Mouse (Mus musculus) Patski (cell line): ENCODE measurements around the gene Ano10. TPM values are rescaled to one million over a fixed set of nuclear protein-coding genes. Genes with fewer than 3 reads are reported as not detected.

Source experiments
- ATAC-seq: fragments of 100-300 bp; one replicate; pipeline ENCODE4 v1.8.0; 2021
- CTCF ChIA-PET: fragments of 350-600 bp; sonication (Branson Sonifier 250); formaldehyde crosslinking; loops from one replicate; lab custom pipeline; 2022; ENCODE audit warnings: inconsistent platforms; lab: Charles Lee
- POLR2A ChIA-PET: fragments of 350-600 bp; sonication (Branson Sonifier 250); formaldehyde crosslinking; loops from one replicate; lab custom pipeline; 2022; ENCODE audit warnings: antibody characterized with exemption, inconsistent platforms; lab: Charles Lee
- DNase-seq: peaks from one replicate; pipeline ENCODE4 v3.0.0-alpha.2; 2011; ENCODE audit warnings: low read depth, low spot score
- H3K27me3 ChIP-seq: fragments of 371-371 bp; one replicate; pipeline ENCODE4 v1.5.1; 2021
- CTCF ChIP-seq: fragments of 100-300 bp; IDR thresholded peaks from one replicate; pipeline ENCODE4 v1.5.1; 2021
- in situ Hi-C: fragments of 300-500 bp; cut with MboI; formaldehyde crosslinking; loops from 3 replicates; pipeline ENCODE4 v1.11.1; 2018; ENCODE audit warnings: low pct_unique_long_range_greater_than_20kb, mixed read lengths
- polyA plus RNA-seq: library from polyadenylated mRNA; unstranded; gene quantifications from one replicate; pipeline ENCODE4 v1.2.3, GENCODE M21; 2021

The Ano10 gene
- polyA plus RNA-seq, 1 experiment from 2014 or later: 62.6 TPM

GRCm38 (mm10) chr9:122135885-122136170, 158.4 kb downstream of the Ano10 start:
- no peak for TF ChIP-seq CTCF
- no peak for DNase-seq
- no peaks in the 10 kb centered on the region for H3K27me3 ChIP-seq
- ATAC-seq: no peak
- in situ Hi-C loops: no loop called here
- POLR2A ChIA-PET: interaction anchor here (1.2 kb wide), 1 partner anchor 18 kb away, joined by 3 read pairs; the partner anchor contains the start of gene Snrk
- CTCF ChIA-PET: interaction anchor here (1.0 kb wide), 1 partner anchor 39 kb away, joined by 3 read pairs; no protein-coding TSS in a partner anchor

DNA sequence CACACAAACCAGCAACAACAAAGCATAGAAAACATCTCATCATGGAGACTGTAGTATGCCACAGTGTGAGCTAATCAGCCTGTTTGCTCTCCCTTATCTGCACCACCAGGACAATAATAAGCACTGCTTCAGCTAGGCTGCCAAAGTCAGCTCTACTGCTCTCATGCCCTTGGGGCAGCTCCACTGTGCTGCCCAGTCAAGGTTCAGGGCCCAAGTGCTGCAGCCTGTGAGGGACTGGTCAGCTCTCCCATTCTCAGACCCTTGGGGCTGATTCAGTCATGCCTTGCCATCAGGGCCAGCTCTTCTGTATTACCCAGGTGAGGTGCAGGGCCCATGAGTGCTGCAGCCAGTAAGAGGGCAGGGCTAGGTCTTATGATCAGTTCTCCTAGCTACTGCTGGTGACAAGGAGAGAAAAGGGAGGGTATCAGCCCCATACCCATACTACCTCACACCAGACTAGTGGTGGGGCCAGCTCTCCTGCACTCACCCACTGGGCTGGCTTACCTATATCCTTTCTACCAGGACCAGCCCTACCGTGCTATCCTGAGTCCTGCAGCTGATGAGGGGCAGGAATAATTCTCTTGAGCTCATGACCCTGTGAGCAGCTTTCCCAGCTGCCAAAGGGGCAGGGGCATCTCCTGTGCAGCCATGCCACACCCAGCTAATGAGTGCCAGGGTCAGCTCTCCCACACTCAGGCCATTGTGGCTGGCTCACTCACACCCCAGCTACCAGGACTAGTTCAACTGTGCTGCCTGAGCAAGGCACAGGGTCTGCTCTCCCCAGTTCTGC, 158.9 kb downstream of the Ano10 start:
- CTCF ChIA-PET: interaction anchor here (0.7 to 1.1 kb wide), 3 partner anchors 10 to 39 kb away, joined by 3 read pairs; no protein-coding TSS in a partner anchor
- no peak for DNase-seq
- ATAC-seq: no peak
- in situ Hi-C loops: no loop called here
- POLR2A ChIA-PET: interaction anchor here (1.2 kb wide), 1 partner anchor 18 kb away, joined by 3 read pairs; the partner anchor contains the start of gene Snrk
- TF ChIP-seq CTCF: no peak
- H3K27me3 ChIP-seq: no peaks in the 10 kb centered on the region

GRCm38 (mm10) chr9:122132145-122132544, 162.1 kb downstream of the Ano10 start:
- no peak for TF ChIP-seq CTCF
- no peak for ATAC-seq
- no peaks in the 10 kb centered on the region for H3K27me3 ChIP-seq
- ChIA-PET POLR2A (no interaction called here), CTCF (no interaction called here)
- in situ Hi-C loops: no loop called here
- DNase-seq: no peak

DNA sequence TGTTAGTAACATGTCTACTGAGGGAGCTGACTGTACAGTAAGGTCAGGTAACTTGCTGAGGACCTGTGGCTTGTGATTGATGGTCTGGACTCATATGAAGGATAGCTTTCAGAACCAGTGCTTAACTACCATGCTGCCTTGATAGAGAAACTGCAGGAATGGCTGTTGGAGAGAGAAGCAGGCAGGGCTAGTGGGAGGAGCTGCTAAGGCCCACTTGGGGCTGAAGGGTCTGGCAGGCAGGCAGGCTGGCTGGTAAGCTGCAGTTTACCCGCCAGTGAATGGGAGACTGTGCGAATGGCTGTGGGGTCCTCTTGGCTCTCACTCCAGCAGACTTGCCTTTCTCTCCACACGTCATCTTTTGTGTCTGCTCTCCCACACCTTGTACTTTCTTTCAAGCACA, 163.6 kb downstream of the Ano10 start:
- CTCF ChIA-PET: interaction anchor here (1.0 to 2.5 kb wide), 2 partner anchors 9 to 55 kb away, joined by 3 to 7 read pairs; no protein-coding TSS in a partner anchor
- no peak for TF ChIP-seq CTCF
- in situ Hi-C loops: no loop called here
- DNase-seq: no peak
- no peak for ATAC-seq
- H3K27me3 ChIP-seq: no peaks in the 10 kb centered on the region
- POLR2A ChIA-PET: interaction anchor here (0.8 kb wide), 1 partner anchor 11 kb away, joined by 3 read pairs; no protein-coding TSS in a partner anchor

DNA sequence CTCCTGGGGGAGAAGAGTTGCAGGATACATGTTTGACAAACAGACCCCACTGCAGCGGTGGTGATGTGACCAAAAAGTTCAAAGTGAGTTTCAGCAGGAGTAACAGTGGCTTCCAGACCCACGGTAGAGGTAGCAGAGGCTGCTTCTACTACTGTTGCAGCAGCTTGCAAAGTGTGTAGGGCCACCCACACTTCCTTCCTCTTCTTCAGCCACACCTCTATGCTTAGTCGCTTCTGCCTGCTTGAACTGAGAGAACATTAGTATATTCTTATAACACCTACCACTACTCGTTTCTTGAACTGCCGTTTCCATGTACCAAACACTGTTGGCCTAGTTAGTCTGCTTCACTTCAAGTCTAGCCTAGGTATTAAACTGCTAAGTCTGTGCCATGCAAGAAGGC, 165.5 kb downstream of the Ano10 start:
- no peak for ATAC-seq
- ChIA-PET CTCF (interaction anchor here (1.0 kb wide), 1 partner anchor 9 kb away, joined by 3 read pairs; no protein-coding TSS in a partner anchor), POLR2A (no interaction called here)
- TF ChIP-seq CTCF: no peak
- H3K27me3 ChIP-seq: no peaks in the 10 kb centered on the region
- DNase-seq: no peak
- in situ Hi-C loops: no loop called here

- ChIA-PET CTCF (no interaction called here), POLR2A (no interaction called here)
- ATAC-seq (no peak), DNase-seq (no peak)
- in situ Hi-C loops: no loop called here
- no peaks in the 10 kb centered on the region for H3K27me3 ChIP-seq
- TF ChIP-seq CTCF: no peak
Observed at GRCm38 (mm10) chr9:122127271-122127785, 166.9 kb downstream of the Ano10 start.

GRCm38 (mm10) chr9:122126790-122127189, 167.4 kb downstream of the Ano10 start:
- in situ Hi-C loops: no loop called here
- ChIA-PET CTCF (interaction anchor here (1.2 kb wide), 1 partner anchor 17 kb away, joined by 3 read pairs; no protein-coding TSS in a partner anchor), POLR2A (no interaction called here)
- H3K27me3 ChIP-seq: no peaks in the 10 kb centered on the region
- TF ChIP-seq CTCF: no peak
- no peak for DNase-seq
- ATAC-seq: no peak

Other genes starting within 250 kb of the Ano10 start
- 28.1 TPM for gene Snrk, start 177.2 kb downstream of the Ano10 start, polyA plus RNA-seq
- 33.9 TPM for gene Abhd5, start 57.2 kb upstream of the Ano10 start, polyA plus RNA-seq